Mouse (Mus musculus) heart, adult 9 months (tissue): ENCODE data around the gene Grik1.

Source experiments
- DNase-seq, 2 experiments: peaks; one replicate each; pipeline ENCODE4 v3.0.0; 2022; ENCODE audit warnings: low spot score in 2 of 2

The Grik1 gene

GRCm38 (mm10) chr16:87861722-87862121, 428.3 kb downstream of the Grik1 start:
- no peak for DNase-seq

- no peak for DNase-seq
Measured at GRCm38 (mm10) chr16:87853451-87854085, 436.5 kb downstream of the Grik1 start.

- no peak for DNase-seq
Measured at GRCm38 (mm10) chr16:87851550-87851949, 438.5 kb downstream of the Grik1 start.

- no peak for DNase-seq
Measured at GRCm38 (mm10) chr16:87848799-87849198, 441.3 kb downstream of the Grik1 start.
